Mouse (Mus musculus) bone marrow, adult 2 months (tissue): Measurements from ENCODE around the gene Zc3h7b. TPM values are rescaled to one million over a fixed set of nuclear protein-coding genes. Genes with fewer than 3 reads are reported as not detected.
A peak's percentile ranks its signal among the peaks of the same experiment; 100 is the strongest.

Experiments
- H3K27ac ChIP-seq: fragments of 200-500 bp; 2 replicates; pipeline ENCODE4 v1.5.1; 2012; ENCODE audit warnings: low read depth, mild to moderate bottlenecking, control low read depth, inconsistent platforms, low read length; ENCODE audit not compliant: control insufficient read depth, poor library complexity, insufficient read depth
- H3K4me1 ChIP-seq: fragments of 200-500 bp; 2 replicates; pipeline ENCODE4 v1.6.1; 2011; ENCODE audit warnings: low read length; ENCODE audit not compliant: control insufficient read depth, insufficient read depth
- H3K4me3 ChIP-seq: fragments of 200-500 bp; replicated peaks from 2 replicates; pipeline ENCODE3; 2011; ENCODE audit warnings: mild to moderate bottlenecking, low read depth, low read length, control low read depth; ENCODE audit not compliant: control insufficient read depth
- CTCF ChIP-seq: fragments of 200-500 bp; IDR thresholded peaks from 2 replicates; pipeline ENCODE4 v1.5.1; 2011; ENCODE audit warnings: low read length, control low read depth; ENCODE audit not compliant: control insufficient read depth, insufficient read depth
- POLR2A ChIP-seq: fragments of 200-500 bp; IDR thresholded peaks from 2 replicates; pipeline ENCODE4 v1.6.1; 2011; ENCODE audit warnings: low read depth, mild to moderate bottlenecking, control low read depth, low read length, borderline replicate concordance; ENCODE audit not compliant: control insufficient read depth
- WGBS: fragments of 180-500 bp; shearing (Covaris S2); methylation state at CpG from one replicate; pipeline ENCODE4 v1.1.7; 2018; 5-methylcytosine and 5-hydroxymethylcytosine counted together
- polyA plus RNA-seq: library from polyadenylated mRNA; stranded (reverse); fragments of >200 nt; gene quantifications from 2 replicates; pipeline ENCODE4 v1.2.4, GENCODE M21; 2011; ENCODE audit warnings: low replicate concordance; ENCODE audit not compliant: missing spikeins, insufficient read depth, insufficient read length

The Zc3h7b gene
- polyA plus RNA-seq, 1 experiment = 16.1 TPM

GRCm38 (mm10) chr15:81753669-81754068 is 8.8 kb downstream of the Zc3h7b start:
- TF ChIP-seq CTCF (no peak), POLR2A (no peak)
- Histone ChIP-seq H3K4me1 (no peaks in the 10 kb centered on the region; the same call in 1 of the 2 replicates), H3K27ac (no peak overlapping the region), H3K4me3 (no peak overlapping the region)
- 81% methylated on average over 9 of the region's 9 CpGs for WGBS

GRCm38 (mm10) chr15:81758701-81759100 is 13.8 kb downstream of the Zc3h7b start:
- Histone ChIP-seq H3K4me3 (no peak overlapping the region), H3K4me1 (no peaks in the 10 kb centered on the region; the same call in 1 of the 2 replicates), H3K27ac (no peak overlapping the region)
- WGBS = 75% methylated on average over 5 of the region's 5 CpGs
- TF ChIP-seq POLR2A (no peak), CTCF (no peak)

- Histone ChIP-seq H3K27ac (no peak overlapping the region), H3K4me3 (no peak overlapping the region), H3K4me1 (no peaks in the 10 kb centered on the region; the same call in 1 of the 2 replicates)
- no peak for TF ChIP-seq POLR2A
- no peak for TF ChIP-seq CTCF
- 74% methylated on average over 3 of the region's 3 CpGs for WGBS
These were observed 14.7 kb downstream of the Zc3h7b start for GRCm38 (mm10) chr15:81759542-81759941.

GRCm38 (mm10) chr15:81760361-81761079 is 15.7 kb downstream of the Zc3h7b start:
- H3K4me1 ChIP-seq = no peaks in the 10 kb centered on the region; the same call in 1 of the 2 replicates

GRCm38 (mm10) chr15:81761381-81761780 is 16.5 kb downstream of the Zc3h7b start:
- H3K27ac ChIP-seq = no peak overlapping the region
- no peak overlapping the region for H3K4me3 ChIP-seq
- no peaks in the 10 kb centered on the region; the same call in 1 of the 2 replicates for H3K4me1 ChIP-seq
- TF ChIP-seq POLR2A (no peak), CTCF (no peak)
- WGBS = 93% methylated on average over 7 of the region's 7 CpGs

More at GRCm38 (mm10) chr15:81760361-81761079, 15.7 kb downstream of the Zc3h7b start:
- WGBS = 83% methylated on average over 5 of the region's 5 CpGs
- H3K4me3 ChIP-seq = no peak overlapping the region
- no peak overlapping the region for H3K27ac ChIP-seq
- TF ChIP-seq POLR2A = no peak
- no peak for TF ChIP-seq CTCF

DNA sequence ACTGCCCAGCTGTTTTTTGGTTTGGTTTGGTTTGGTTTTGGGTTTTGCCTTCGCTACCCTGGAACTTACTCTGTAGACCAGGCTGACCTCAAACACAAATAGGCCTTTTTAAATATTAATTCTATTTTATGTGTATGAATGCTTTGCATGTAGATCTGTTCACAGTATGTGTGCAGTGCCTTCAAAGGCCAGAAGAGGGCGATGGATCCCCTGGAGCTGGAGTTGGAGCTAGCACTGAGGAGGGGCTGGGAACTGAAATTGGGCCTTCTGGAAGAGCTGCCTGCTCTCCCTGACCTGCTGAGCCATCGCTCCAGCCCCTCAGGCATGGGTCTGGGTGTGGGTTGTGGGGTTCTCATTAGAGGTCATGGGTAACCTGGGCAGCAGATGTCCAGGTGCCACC is 17.1 kb downstream of the Zc3h7b start:
- WGBS = 89% methylated on average over 3 of the region's 3 CpGs
- no peak overlapping the region for H3K4me3 ChIP-seq
- no peak overlapping the region for H3K27ac ChIP-seq
- TF ChIP-seq CTCF (peak; percentile 23; the same call in 1 of the 2 replicates), POLR2A (no peak)
- H3K4me1 ChIP-seq = no peaks in the 10 kb centered on the region; the same call in 1 of the 2 replicates

- WGBS = 71% methylated on average over 6 of the region's 6 CpGs
- TF ChIP-seq POLR2A = no peak
- TF ChIP-seq CTCF = no peak
- Histone ChIP-seq H3K27ac (no peak overlapping the region), H3K4me3 (no peak overlapping the region), H3K4me1 (no peaks in the 10 kb centered on the region; the same call in 1 of the 2 replicates)
These were observed 19.7 kb downstream of the Zc3h7b start for GRCm38 (mm10) chr15:81764573-81764972.

DNA sequence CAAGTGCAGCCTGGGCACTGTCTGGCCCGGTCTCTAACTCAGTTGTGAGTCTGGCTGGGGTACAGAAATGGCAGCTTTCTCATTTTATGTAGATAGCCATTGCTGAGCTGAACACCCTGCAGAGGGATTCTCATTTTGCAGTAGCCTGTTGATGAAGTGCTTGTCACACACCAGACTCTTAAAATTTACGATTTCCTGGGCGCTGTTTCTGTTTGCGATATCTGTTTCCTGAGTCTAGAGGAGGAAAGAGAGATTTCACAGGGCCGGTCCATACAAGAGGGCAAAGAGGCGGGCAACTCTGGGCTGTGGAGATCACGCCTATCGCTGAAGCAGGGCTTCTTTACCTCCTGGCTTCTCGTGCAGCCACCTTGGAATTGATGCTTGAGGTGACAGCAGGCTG is 20.8 kb downstream of the Zc3h7b start:
- Histone ChIP-seq H3K27ac (no peak overlapping the region), H3K4me3 (no peak overlapping the region), H3K4me1 (no peaks in the 10 kb centered on the region)
- TF ChIP-seq CTCF (no peak), POLR2A (no peak)
- WGBS = 43% methylated on average over 9 of the region's 9 CpGs

GRCm38 (mm10) chr15:81766439-81766838 is 21.6 kb downstream of the Zc3h7b start:
- no peaks in the 10 kb centered on the region for H3K4me1 ChIP-seq
- no peak overlapping the region for H3K27ac ChIP-seq
- H3K4me3 ChIP-seq = no peak overlapping the region
- no peak for TF ChIP-seq POLR2A
- no peak for TF ChIP-seq CTCF
- 92% methylated on average over 5 of the region's 5 CpGs for WGBS
